ENCODE assay signal across 21 mouse cellular contexts in the genomic region with DNA sequence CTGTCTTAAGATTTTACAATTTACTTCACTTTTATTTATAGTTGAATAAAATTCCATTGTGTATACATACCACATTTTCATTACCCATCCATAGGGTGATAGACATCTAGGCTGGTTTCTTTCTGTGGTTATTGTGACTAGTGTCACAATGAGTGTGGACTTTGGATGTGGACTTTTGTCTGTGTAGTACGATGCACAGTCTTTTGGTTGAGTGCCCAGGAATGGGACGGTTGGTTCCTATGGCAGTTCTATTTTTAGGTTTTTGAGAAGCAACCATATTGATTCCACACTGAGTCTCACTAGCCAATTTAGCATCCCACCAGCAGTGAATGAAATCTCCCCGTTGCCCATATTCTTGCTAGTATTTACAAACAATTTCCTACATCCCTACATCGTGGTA.
"Had no signal": no experiment of that assay in that cellular context is flagged by ENCODE, and none has a peak within 500 bp of the region (broad histone marks: within the 10 kb centered on the region; RNA-seq: fewer than 3 reads in every experiment).

No protein-coding gene starts in this region.

- H3K9me3 ChIP-seq: limb, embryonic 12.5 days; limb, embryonic 15.5 days; lung, embryonic 15.5 days; neural tube, embryonic 12.5 days; neural tube, embryonic 15.5 days had no signal

- H3K27ac ChIP-seq: limb, embryonic 12.5 days; limb, embryonic 15.5 days; liver, embryonic 14.5 days; lung, embryonic 15.5 days; neural tube, embryonic 12.5 days; neural tube, embryonic 15.5 days; stomach, postnatal 0 days had no signal

- H3K27me3 ChIP-seq: limb, embryonic 12.5 days; limb, embryonic 15.5 days; lung, embryonic 15.5 days; neural tube, embryonic 12.5 days; neural tube, embryonic 15.5 days had no signal

- H3K4me3 ChIP-seq: limb, embryonic 12.5 days; limb, embryonic 15.5 days; lung, embryonic 15.5 days; neural tube, embryonic 12.5 days; neural tube, embryonic 15.5 days had no signal

- H3K4me2 ChIP-seq: limb, embryonic 12.5 days; limb, embryonic 15.5 days; lung, embryonic 15.5 days; midbrain, embryonic 11.5 days; neural tube, embryonic 12.5 days; neural tube, embryonic 15.5 days had no signal

- ATAC-seq: intestine, postnatal 0 days had no signal

- H3K36me3 ChIP-seq: limb, embryonic 12.5 days; limb, embryonic 15.5 days; lung, embryonic 15.5 days; neural tube, embryonic 12.5 days; neural tube, embryonic 15.5 days had no signal

- DNase-seq: kidney, postnatal 4 days; left cerebral cortex, postnatal 4 days; lung, adult 18-20 months; lung, postnatal 10 days; lung, postnatal 36 days; midbrain, embryonic 14.5 days; right cerebral cortex, adult 18-20 months; right cerebral cortex, postnatal 14 days; right cerebral cortex, postnatal 4 days; thymus, adult 2 months; thymus, postnatal 14 days; thymus, postnatal 4 days had no signal

- H3K9ac ChIP-seq: limb, embryonic 12.5 days; limb, embryonic 15.5 days; liver, embryonic 14.5 days; lung, embryonic 15.5 days; neural tube, embryonic 12.5 days; neural tube, embryonic 15.5 days had no signal

- H3K4me1 ChIP-seq: lung, embryonic 15.5 days; neural tube, embryonic 12.5 days had no signal
